Mouse (Mus musculus): Measurements from ENCODE around the gene Tnfsf10.

Tnfsf10 gene

GRCm38 (mm10) chr3:27371725-27372650 is 55.2 kb downstream of the Tnfsf10 start:
- no peak for DNase-seq

- DNase-seq = no peak
Measured at GRCm38 (mm10) chr3:27374396-27374795, 57.6 kb downstream of the Tnfsf10 start.

GRCm38 (mm10) chr3:27377935-27378334 is 61.1 kb downstream of the Tnfsf10 start:
- DNase-seq = no peak

DNA sequence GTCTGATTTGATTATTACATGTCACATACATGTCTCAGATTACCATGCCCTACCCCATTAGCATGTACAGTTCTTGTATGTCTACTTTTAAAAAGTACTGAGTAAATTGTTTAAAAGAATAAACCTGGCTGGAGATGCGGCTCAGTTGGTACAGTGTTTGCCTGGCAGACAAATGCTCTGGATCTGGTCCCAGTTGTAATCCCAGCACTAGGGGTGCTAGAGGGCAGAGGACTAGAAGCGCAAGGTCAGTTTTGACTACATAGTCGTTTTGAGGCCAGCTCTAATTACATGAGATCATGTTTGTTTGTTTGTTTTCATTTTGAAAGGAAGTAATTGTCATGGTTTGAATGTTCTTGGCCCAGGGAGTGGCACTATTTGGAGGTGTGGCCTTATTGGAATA is 68.0 kb downstream of the Tnfsf10 start:
- no peak for DNase-seq

DNA sequence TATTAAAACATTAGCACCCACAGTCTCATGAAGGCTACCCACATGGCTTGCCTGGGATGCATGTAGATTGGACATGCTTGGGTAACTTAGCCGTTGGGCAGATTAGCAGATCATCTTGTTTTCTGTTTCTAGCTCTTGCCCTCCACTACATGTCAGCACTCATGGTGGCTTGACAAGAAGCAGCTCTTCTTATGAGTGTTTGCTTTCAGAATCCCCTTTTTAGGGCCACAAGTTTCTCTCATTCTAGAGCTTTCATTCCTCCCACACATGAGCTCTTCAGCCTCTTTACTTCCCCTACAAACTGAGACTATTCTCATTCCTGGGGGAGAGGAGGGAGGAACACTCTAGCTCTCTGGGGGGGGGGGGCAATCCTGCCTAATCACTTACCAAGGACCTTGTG is 73.1 kb downstream of the Tnfsf10 start:
- no peak for DNase-seq
